Mouse (Mus musculus) lung, postnatal 0 days (tissue): Measurements from ENCODE around the gene Ednra. TPM values are rescaled to one million over a fixed set of nuclear protein-coding genes. Genes with fewer than 3 reads are reported as not detected.

Experiments used
- ATAC-seq: fragments of 200-750 bp; cut with Nextera tagmentation; 2 replicates; pipeline ENCODE4 v1.8.0; 2017; ENCODE audit warnings: moderate library complexity
- DNase-seq: peaks from one replicate; pipeline ENCODE4 v3.0.0-alpha.2; 2016; ENCODE audit warnings: low spot score
- H3K27ac ChIP-seq: fragments of 300-500 bp; sonication (generic); 2 replicates; pipeline ENCODE4 v1.5.1; 2014; ENCODE audit warnings: antibody characterized with exemption, mild to moderate bottlenecking, low read length, mixed read lengths
- H3K27me3 ChIP-seq: fragments of 300-500 bp; sonication (generic); replicated peaks from 2 replicates; pipeline ENCODE4 v1.6.1; 2014; ENCODE audit warnings: low read length, mixed read lengths; ENCODE audit not compliant: insufficient read depth
- H3K36me3 ChIP-seq: fragments of 300-500 bp; sonication (generic); 2 replicates; pipeline ENCODE4 v1.6.1; 2014; ENCODE audit warnings: low read length, mixed read lengths; ENCODE audit not compliant: insufficient read depth
- H3K4me1 ChIP-seq: fragments of 300-500 bp; sonication (generic); 2 replicates; pipeline ENCODE4 v1.6.1; 2014; ENCODE audit warnings: antibody characterized with exemption, low read depth, low read length, mixed read lengths; ENCODE audit not compliant: insufficient read depth
- H3K4me2 ChIP-seq: fragments of 300-500 bp; sonication (generic); replicated peaks from 2 replicates; pipeline ENCODE4 v1.6.1; 2014; ENCODE audit warnings: low read depth, mild to moderate bottlenecking, low read length, moderate library complexity, mixed read lengths
- H3K4me3 ChIP-seq: fragments of 300-500 bp; sonication (generic); 2 replicates; pipeline ENCODE4 v1.5.1; 2014; ENCODE audit warnings: low read depth, low read length
- H3K9ac ChIP-seq: fragments of 300-500 bp; sonication (generic); replicated peaks from 2 replicates; pipeline ENCODE4 v1.6.1; 2014; ENCODE audit warnings: low read depth, mild to moderate bottlenecking
- H3K9me3 ChIP-seq: fragments of 300-500 bp; sonication (generic); 2 replicates; pipeline ENCODE4 v1.6.1; 2016; ENCODE audit warnings: low read length, mixed read lengths
- CTCF ChIP-seq: IDR thresholded peaks from 2 replicates; pipeline ENCODE4 v1.5.1; 2016; ENCODE audit warnings: antibody characterized with exemption, mild to moderate bottlenecking
- EP300 ChIP-seq: IDR thresholded peaks from 2 replicates; pipeline ENCODE4 v1.6.1; 2016; ENCODE audit warnings: antibody characterized with exemption, mild to moderate bottlenecking, control low read depth
- WGBS: fragments of 180-500 bp; shearing (Covaris S2); extraction: QIAGEN DNeasy Blood & Tissue Kit; methylation state at CpG from one replicate; pipeline ENCODE4 v1.1.7; 2014; 5-methylcytosine and 5-hydroxymethylcytosine counted together
- polyA plus RNA-seq: library from polyadenylated mRNA; unstranded; fragments of >200 nt; fragmentation: Nextera tagmentation; extraction: Ambion mirVana; gene quantifications from 2 replicates; pipeline ENCODE4 v1.2.1, GENCODE M21; 2015

Ednra gene
- polyA plus RNA-seq, 1 experiment from 2014 or later = 57.6 TPM

- Histone ChIP-seq H3K4me2 (no peak overlapping the region), H3K27me3 (no peaks in the 10 kb centered on the region), H3K9ac (no peak overlapping the region), H3K9me3 (no peaks in the 10 kb centered on the region), H3K4me1 (no peaks in the 10 kb centered on the region), H3K36me3 (no peaks in the 10 kb centered on the region), H3K27ac (no peak overlapping the region), H3K4me3 (no peak overlapping the region)
- no peak for DNase-seq
- TF ChIP-seq CTCF = no peak
- no peak for TF ChIP-seq EP300
- no peak for ATAC-seq
- WGBS = 87% methylated on average over 7 of the region's 7 CpGs
These were observed 100.5 kb downstream of the Ednra start for GRCm38 (mm10) chr8:77623677-77624209.

GRCm38 (mm10) chr8:77617916-77618315 is 106.3 kb downstream of the Ednra start:
- ATAC-seq (peak; percentile 50; the same call in 1 of the 2 replicates), DNase-seq (peak; percentile 82)
- 30% methylated on average over 2 of the region's 2 CpGs for WGBS
- Histone ChIP-seq H3K4me2 (no peak overlapping the region), H3K9ac (no peak overlapping the region), H3K4me3 (no peak overlapping the region), H3K4me1 (no peaks in the 10 kb centered on the region), H3K27ac (no peak overlapping the region), H3K36me3 (no peaks in the 10 kb centered on the region), H3K9me3 (no peaks in the 10 kb centered on the region), H3K27me3 (no peaks in the 10 kb centered on the region)
- TF ChIP-seq CTCF = peak; percentile 76
- no peak for TF ChIP-seq EP300

Other genes starting within 250 kb of the Ednra start
- gene Arhgap10, start 206.5 kb downstream of the Ednra start, polyA plus RNA-seq = 14.9 and 15.9 TPM in 2 replicates
- gene Prmt9, start 175.1 kb downstream of the Ednra start, polyA plus RNA-seq = 10.8 and 11.6 TPM in 2 replicates
- gene Tmem184c, start 113.8 kb downstream of the Ednra start, polyA plus RNA-seq = 13.2 and 14.5 TPM in 2 replicates